9 mouse cellular contexts compared by ENCODE assay signal in the genomic region with DNA sequence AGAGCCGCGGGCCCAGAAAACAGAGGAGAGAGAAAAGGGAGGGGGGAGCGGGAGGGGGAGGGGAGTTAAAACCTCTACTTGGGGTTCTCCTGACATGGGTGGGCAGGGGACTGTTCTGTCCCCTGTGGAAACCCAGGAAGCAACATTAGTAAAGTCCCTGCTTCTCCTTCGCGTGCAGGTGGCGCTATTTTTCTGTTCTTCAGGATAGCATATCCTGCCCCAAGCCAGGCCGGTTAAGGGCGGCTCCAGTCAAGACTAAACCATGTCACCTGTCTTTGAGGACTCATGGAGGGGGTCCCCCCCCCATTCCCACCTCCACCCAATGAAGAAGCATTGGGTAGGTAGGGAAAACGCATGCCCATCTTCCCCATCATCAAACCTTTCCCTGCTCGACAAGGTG.
DNase-seq lines count a peak whose midpoint lies in the region; ATAC-seq and TF ChIP-seq lines count a peak whose summit lies in the region.
"Had no signal": no experiment of that assay in that cellular context is flagged by ENCODE, and none has a peak within 500 bp of the region (broad histone marks: within the 10 kb centered on the region; RNA-seq: fewer than 3 reads in every experiment).

No protein-coding gene starts in this region.

- H3K9me3 ChIP-seq in heart, embryonic 15.5 days (replicated peaks): no peaks in the 10 kb centered on the region
- no peaks in the 10 kb centered on the region for H3K9me3 ChIP-seq in lung, embryonic 16.5 days (ENCODE audit: control insufficient read depth, low read length)
- H3K9me3 ChIP-seq in limb, embryonic 14.5 days (ENCODE audit: control insufficient read depth, low read length): no peaks in the 10 kb centered on the region
- H3K9me3 ChIP-seq: hindbrain, embryonic 13.5 days; megakaryocyte, embryonic 14.5 days had no signal

- H3K4me2 ChIP-seq in heart, embryonic 15.5 days: peak overlapping the region; percentile 43
- peak overlapping the region; percentile 12; the same call in 1 of the 2 replicates for H3K4me2 ChIP-seq in lung, embryonic 16.5 days (ENCODE audit: low read depth, low read length)
- peak overlapping the region; percentile 6; the same call in 1 of the 2 replicates for H3K4me2 ChIP-seq in limb, embryonic 14.5 days (replicated peaks; ENCODE audit: low read depth, low read length, severe bottlenecking)
- H3K4me2 ChIP-seq: hindbrain, embryonic 13.5 days had no signal

- peak overlapping the region; percentile 5; the same call in 1 of the 2 replicates for H3K4me3 ChIP-seq in heart, embryonic 15.5 days
- no peak overlapping the region for H3K4me3 ChIP-seq in lung, embryonic 16.5 days (ENCODE audit: low read length)
- H3K4me3 ChIP-seq in lung, adult 2 months (replicated peaks; ENCODE audit: extremely low read depth, low read depth, low read length): no peak overlapping the region
- H3K4me3 ChIP-seq in limb, embryonic 14.5 days (replicated peaks; ENCODE audit: low read length): no peak overlapping the region
- H3K4me3 ChIP-seq: hindbrain, embryonic 13.5 days; megakaryocyte, embryonic 14.5 days had no signal

- TF ChIP-seq CTCF in lung, adult 2 months (IDR thresholded peaks at IDR 0.05; ENCODE audit: insufficient read depth, low read length): no peak
- peak; percentile 38; the same call in 1 of the 2 replicates for TF ChIP-seq CTCF in brain, embryonic 14.5 days (IDR thresholded peaks at IDR 0.05; ENCODE audit: borderline replicate concordance, extremely low read depth, insufficient read depth, insufficient read length)

- no peak for DNase-seq in heart, adult 9 months (ENCODE audit: low spot score in 2 of 2)
- DNase-seq in lung, adult 2 months: no peak
- DNase-seq in brain, embryonic 14.5 days (ENCODE audit: low read depth): peak; percentile 35
- DNase-seq in limb, embryonic 14.5 days (ENCODE audit: low spot score): no peak
- DNase-seq in adrenal gland, adult 8-10 months: no peak

- H3K27me3 ChIP-seq in heart, embryonic 15.5 days: no peaks in the 10 kb centered on the region
- H3K27me3 ChIP-seq in lung, embryonic 16.5 days (ENCODE audit: control insufficient read depth, insufficient read depth, low read depth, low read length): no peaks in the 10 kb centered on the region
- H3K27me3 ChIP-seq in limb, embryonic 14.5 days (ENCODE audit: control insufficient read depth, insufficient read depth, low read length): no peaks in the 10 kb centered on the region

- TF ChIP-seq POLR2A in lung, adult 2 months (IDR thresholded peaks at IDR 0.05; ENCODE audit: borderline replicate concordance, extremely low read depth, low read depth, low read length): no peak
- TF ChIP-seq POLR2A in brain, embryonic 14.5 days (IDR thresholded peaks at IDR 0.05; ENCODE audit: borderline replicate concordance, extremely low read depth, insufficient read depth, insufficient read length, poor library complexity, severe bottlenecking): no peak
- TF ChIP-seq POLR2A in limb, embryonic 14.5 days (IDR thresholded peaks at IDR 0.05; ENCODE audit: borderline replicate concordance, extremely low read depth, insufficient read depth, insufficient read length): no peak

- H3K4me1 ChIP-seq in heart, embryonic 15.5 days (replicated peaks): peaks cover 24% of the 10 kb centered on the region
- H3K4me1 ChIP-seq in lung, embryonic 16.5 days (replicated peaks; ENCODE audit: control insufficient read depth, insufficient read depth, low read length): peaks cover 11% of the 10 kb centered on the region
- H3K4me1 ChIP-seq in lung, adult 2 months (ENCODE audit: control insufficient read depth, insufficient read depth, low read length): 0 out of 2 replicates have a peak, but pooled peaks cover 4% of the 10 kb centered on the region
- H3K4me1 ChIP-seq in limb, embryonic 14.5 days (ENCODE audit: control insufficient read depth, insufficient read depth, low read length): peaks cover 11% of the 10 kb centered on the region
- H3K4me1 ChIP-seq: megakaryocyte, embryonic 14.5 days had no signal

- H3K27ac ChIP-seq in heart, embryonic 15.5 days: 0 out of 2 replicates have a peak overlapping the region, but pooled peaks have one; percentile 57
- H3K27ac ChIP-seq in lung, embryonic 16.5 days (ENCODE audit: low read length): no peak overlapping the region
- no peak overlapping the region; the same call in 1 of the 2 replicates for H3K27ac ChIP-seq in limb, embryonic 14.5 days (replicated peaks; ENCODE audit: low read depth, low read length)

- no peak for ATAC-seq in heart, embryonic 15.5 days (replicated peaks; ENCODE audit: insufficient number of reproducible peaks, insufficient read depth, low FRiP score, low read depth)
- no peak for ATAC-seq in lung, embryonic 16.5 days (ENCODE audit: low read depth)
- ATAC-seq in limb, embryonic 14.5 days (ENCODE audit: low FRiP score, low read depth): no peak

- WGBS in heart, embryonic 15.5 days: 38% methylated on average over 10 of the region's 10 CpGs
- WGBS in lung, embryonic 16.5 days: 36% methylated on average over 10 of the region's 10 CpGs
- 43% methylated on average over 10 of the region's 10 CpGs for WGBS in lung, adult 2 months
- WGBS in limb, embryonic 14.5 days: 31% methylated on average over 10 of the region's 10 CpGs

- no peaks in the 10 kb centered on the region for H3K36me3 ChIP-seq in heart, embryonic 15.5 days
- H3K36me3 ChIP-seq in lung, embryonic 16.5 days (ENCODE audit: control insufficient read depth, insufficient read depth, low read length): no peaks in the 10 kb centered on the region
- H3K36me3 ChIP-seq in limb, embryonic 14.5 days (ENCODE audit: control insufficient read depth, insufficient read depth, low read length): no peaks in the 10 kb centered on the region
- H3K36me3 ChIP-seq: hindbrain, embryonic 13.5 days had no signal

- H3K9ac ChIP-seq in heart, embryonic 15.5 days: no peak overlapping the region
- H3K9ac ChIP-seq in lung, embryonic 16.5 days (ENCODE audit: low read length): no peak overlapping the region
- no peak overlapping the region for H3K9ac ChIP-seq in limb, embryonic 14.5 days (ENCODE audit: low read depth, low read length, severe bottlenecking)
- H3K9ac ChIP-seq: hindbrain, embryonic 13.5 days had no signal
